Mouse (Mus musculus) gastrocnemius, postnatal 4 days (tissue): ENCODE measurements around the gene Zfp759. TPM values are rescaled to one million over a fixed set of nuclear protein-coding genes. Genes with fewer than 3 reads are reported as not detected.

Source experiments
- total RNA-seq, 2 experiments: library from RNA; stranded (reverse); gene quantifications; 2 replicates each; pipeline ENCODE4 v1.2.3; 2021

Zfp759 gene
- total RNA-seq, 2 experiments from 2014 or later, result 2.8 to 3.4 TPM

Other genes starting within 250 kb of the Zfp759 start
- 1 to 10 TPM in 1 of 2 experiments, under 1 TPM in 1; 0.93 to 1.3 TPM for gene Gm10767, start 216.7 kb upstream of the Zfp759 start, total RNA-seq
- gene Zfp712, start 60.5 kb upstream of the Zfp759 start, total RNA-seq, result 1 to 10 TPM; 1.5 to 1.8 TPM
- gene Zfp708, start 23.7 kb upstream of the Zfp759 start, total RNA-seq, result 1 to 10 TPM; 1.3 to 1.7 TPM
- 1 to 10 TPM; 2.0 to 2.3 TPM for gene Gm28557, start 13.1 kb upstream of the Zfp759 start, total RNA-seq
- gene Rslcan18, start 5.4 kb upstream of the Zfp759 start, total RNA-seq, result under 1 TPM; 0.15 to 0.26 TPM
- 1 to 10 TPM; 1.8 to 2.4 TPM for gene Rsl1, start 51.5 kb downstream of the Zfp759 start, total RNA-seq
- gene Zfp455, start 72.8 kb downstream of the Zfp759 start, total RNA-seq, result 1 to 10 TPM in 1 of 2 experiments, under 1 TPM in 1; 0.81 to 1.1 TPM
- gene Zfp458, start 156.8 kb downstream of the Zfp759 start, total RNA-seq, result 1 to 10 TPM; 2.4 to 2.9 TPM
- 1 to 10 TPM; 1.1 TPM for gene Zfp457, start 184.8 kb downstream of the Zfp759 start, total RNA-seq
- gene Zfp595, start 210.9 kb downstream of the Zfp759 start, total RNA-seq, result 1 to 10 TPM; 1.7 to 2.7 TPM
- gene Gm28044, start 238.9 kb downstream of the Zfp759 start, total RNA-seq, result 1 to 10 TPM in 1 of 2 experiments, under 1 TPM in 1; 0.93 to 1.5 TPM
- 1 to 10 TPM; 1.3 to 1.5 TPM for gene Zfp953, start 238.9 kb downstream of the Zfp759 start, total RNA-seq